Mouse (Mus musculus) midbrain, embryonic 15.5 days (tissue): ENCODE measurements around the gene Krt8. TPM values are rescaled to one million over a fixed set of nuclear protein-coding genes. Genes with fewer than 3 reads are reported as not detected.

Experiments
- ATAC-seq: fragments of 200-750 bp; cut with Nextera tagmentation; replicated peaks from 2 replicates; pipeline ENCODE4 v1.8.0; 2017; ENCODE audit warnings: moderate TSS enrichment
- H3K27ac ChIP-seq: fragments of 300-500 bp; sonication (generic); 2 replicates; pipeline ENCODE4 v1.5.1; 2015; ENCODE audit warnings: mild to moderate bottlenecking, inconsistent platforms
- H3K27me3 ChIP-seq: fragments of 300-500 bp; sonication (generic); replicated peaks from 2 replicates; pipeline ENCODE4 v1.6.1; 2015; ENCODE audit warnings: inconsistent platforms
- H3K36me3 ChIP-seq: fragments of 300-500 bp; sonication (generic); replicated peaks from 2 replicates; pipeline ENCODE4 v1.6.1; 2015; ENCODE audit warnings: inconsistent platforms
- H3K4me1 ChIP-seq: fragments of 300-500 bp; sonication (generic); 2 replicates; pipeline ENCODE4 v1.6.1; 2015; ENCODE audit warnings: inconsistent platforms
- H3K4me2 ChIP-seq: fragments of 300-500 bp; sonication (generic); 2 replicates; pipeline ENCODE4 v1.6.1; 2015; ENCODE audit warnings: inconsistent platforms, mild to moderate bottlenecking, moderate library complexity
- H3K4me3 ChIP-seq: fragments of 300-500 bp; sonication (generic); 2 replicates; pipeline ENCODE4 v1.5.1; 2015; ENCODE audit warnings: mild to moderate bottlenecking, inconsistent platforms
- H3K9ac ChIP-seq: fragments of 300-500 bp; sonication (generic); 2 replicates; pipeline ENCODE4 v1.6.1; 2015; ENCODE audit warnings: mild to moderate bottlenecking, inconsistent platforms
- H3K9me3 ChIP-seq: fragments of 300-500 bp; sonication (generic); 2 replicates; pipeline ENCODE4 v1.6.1; 2016; ENCODE audit warnings: inconsistent platforms
- WGBS: fragments of 180-500 bp; shearing (Covaris S2); methylation state at CpG from one replicate; pipeline ENCODE4 v1.1.7; 2015; ENCODE audit warnings: mixed read lengths; 5-methylcytosine and 5-hydroxymethylcytosine counted together
- polyA plus RNA-seq: library from polyadenylated mRNA; unstranded; fragments of >200 nt; fragmentation: Nextera tagmentation; extraction: Ambion mirVana; gene quantifications from 2 replicates; pipeline ENCODE4 v1.2.1, GENCODE M21; 2015

The Krt8 gene
- polyA plus RNA-seq, 1 experiment from 2014 or later, result 2.0 TPM

- no peak overlapping the region for H3K9ac ChIP-seq
- ATAC-seq, result no peak
- H3K4me1 ChIP-seq, result peaks cover 12% of the 10 kb centered on the region
- 66% methylated on average over 8 of the region's 8 CpGs for WGBS
- no peaks in the 10 kb centered on the region for H3K36me3 ChIP-seq
- H3K9me3 ChIP-seq, result no peaks in the 10 kb centered on the region
- H3K4me2 ChIP-seq, result no peak overlapping the region
- H3K27ac ChIP-seq, result no peak overlapping the region
- H3K27me3 ChIP-seq, result peaks cover 34% of the 10 kb centered on the region
- H3K4me3 ChIP-seq, result no peak overlapping the region
Observed at GRCm38 (mm10) chr15:102023888-102024287, 19.6 kb upstream of the Krt8 start.

GRCm38 (mm10) chr15:102022481-102022880 lies 18.2 kb upstream of the Krt8 start:
- Histone ChIP-seq H3K36me3 (no peaks in the 10 kb centered on the region), H3K4me1 (peaks cover 8% of the 10 kb centered on the region), H3K9me3 (no peaks in the 10 kb centered on the region), H3K9ac (no peak overlapping the region), H3K4me3 (no peak overlapping the region), H3K27me3 (peaks cover 23% of the 10 kb centered on the region), H3K27ac (no peak overlapping the region), H3K4me2 (no peak overlapping the region)
- no peak for ATAC-seq
- WGBS, result 31% methylated on average over 8 of the region's 8 CpGs

- Histone ChIP-seq H3K36me3 (no peaks in the 10 kb centered on the region), H3K27ac (no peak overlapping the region), H3K4me2 (no peak overlapping the region), H3K27me3 (no peaks in the 10 kb centered on the region), H3K9ac (no peak overlapping the region), H3K9me3 (no peaks in the 10 kb centered on the region), H3K4me3 (no peak overlapping the region), H3K4me1 (peaks cover 5% of the 10 kb centered on the region; the same call in 1 of the 2 replicates)
- WGBS, result 31% methylated on average over 7 of the region's 7 CpGs
- ATAC-seq, result no peak
Observed at GRCm38 (mm10) chr15:102017918-102018463, 13.7 kb upstream of the Krt8 start.

- no peaks in the 10 kb centered on the region for H3K27me3 ChIP-seq
- peaks cover 5% of the 10 kb centered on the region; the same call in 1 of the 2 replicates for H3K4me1 ChIP-seq
- H3K9ac ChIP-seq, result no peak overlapping the region
- H3K9me3 ChIP-seq, result no peaks in the 10 kb centered on the region
- no peak overlapping the region for H3K4me2 ChIP-seq
- no peak overlapping the region for H3K4me3 ChIP-seq
- H3K27ac ChIP-seq, result no peak overlapping the region
- no peak for ATAC-seq
- H3K36me3 ChIP-seq, result no peaks in the 10 kb centered on the region
- 28% methylated on average over 7 of the region's 7 CpGs for WGBS
Observed at GRCm38 (mm10) chr15:102016787-102017186, 12.5 kb upstream of the Krt8 start.

- no peak for ATAC-seq
- H3K27ac ChIP-seq, result no peak overlapping the region
- H3K9me3 ChIP-seq, result no peaks in the 10 kb centered on the region
- H3K4me2 ChIP-seq, result no peak overlapping the region
- peaks cover 5% of the 10 kb centered on the region; the same call in 1 of the 2 replicates for H3K4me1 ChIP-seq
- H3K4me3 ChIP-seq, result no peak overlapping the region
- no peaks in the 10 kb centered on the region for H3K36me3 ChIP-seq
- H3K27me3 ChIP-seq, result no peaks in the 10 kb centered on the region
- WGBS, result 48% methylated on average over 3 of the region's 3 CpGs
- no peak overlapping the region for H3K9ac ChIP-seq
Observed at GRCm38 (mm10) chr15:102016096-102016495, 11.8 kb upstream of the Krt8 start.

- Histone ChIP-seq H3K36me3 (no peaks in the 10 kb centered on the region), H3K4me1 (peaks cover 5% of the 10 kb centered on the region; the same call in 1 of the 2 replicates), H3K27me3 (no peaks in the 10 kb centered on the region), H3K4me2 (no peak overlapping the region), H3K27ac (no peak overlapping the region), H3K9ac (no peak overlapping the region), H3K4me3 (no peak overlapping the region), H3K9me3 (no peaks in the 10 kb centered on the region)
- ATAC-seq, result no peak
- WGBS, result 68% methylated on average over 3 of the region's 4 CpGs
Observed at GRCm38 (mm10) chr15:102014848-102015247, 10.6 kb upstream of the Krt8 start.

- Histone ChIP-seq H3K4me1 (peaks cover 5% of the 10 kb centered on the region; the same call in 1 of the 2 replicates), H3K9ac (no peak overlapping the region), H3K27ac (no peak overlapping the region), H3K9me3 (no peaks in the 10 kb centered on the region), H3K36me3 (no peaks in the 10 kb centered on the region), H3K4me2 (no peak overlapping the region), H3K4me3 (no peak overlapping the region), H3K27me3 (no peaks in the 10 kb centered on the region)
- ATAC-seq, result 0 out of 2 replicates have a peak, but pooled peaks have one; percentile 39
- WGBS, result 46% methylated on average over 3 of the region's 3 CpGs
Observed at GRCm38 (mm10) chr15:102013651-102014050, 9.4 kb upstream of the Krt8 start.

- peaks cover 5% of the 10 kb centered on the region; the same call in 1 of the 2 replicates for H3K4me1 ChIP-seq
- no peaks in the 10 kb centered on the region for H3K27me3 ChIP-seq
- no peak overlapping the region for H3K27ac ChIP-seq
- no peak for ATAC-seq
- WGBS, result 55% methylated on average over 4 of the region's 4 CpGs
- H3K36me3 ChIP-seq, result no peaks in the 10 kb centered on the region
- no peak overlapping the region for H3K9ac ChIP-seq
- no peak overlapping the region for H3K4me2 ChIP-seq
- no peak overlapping the region for H3K4me3 ChIP-seq
- H3K9me3 ChIP-seq, result no peaks in the 10 kb centered on the region
Observed at GRCm38 (mm10) chr15:102012260-102012765, 8.0 kb upstream of the Krt8 start.

GRCm38 (mm10) chr15:102010569-102011245 lies 6.4 kb upstream of the Krt8 start:
- 81% methylated on average over 3 of the region's 3 CpGs for WGBS
- Histone ChIP-seq H3K4me3 (no peak overlapping the region), H3K27ac (no peak overlapping the region), H3K4me2 (no peak overlapping the region), H3K9ac (no peak overlapping the region), H3K36me3 (no peaks in the 10 kb centered on the region), H3K4me1 (peaks cover 5% of the 10 kb centered on the region; the same call in 1 of the 2 replicates), H3K9me3 (no peaks in the 10 kb centered on the region), H3K27me3 (peaks cover 11% of the 10 kb centered on the region; the same call in 1 of the 2 replicates)
- no peak for ATAC-seq

GRCm38 (mm10) chr15:102007097-102008069 lies 3.1 kb upstream of the Krt8 start:
- H3K27ac ChIP-seq, result no peak overlapping the region
- H3K36me3 ChIP-seq, result no peaks in the 10 kb centered on the region
- no peaks in the 10 kb centered on the region for H3K9me3 ChIP-seq
- H3K4me2 ChIP-seq, result no peak overlapping the region
- H3K4me1 ChIP-seq, result peaks cover 8% of the 10 kb centered on the region
- peaks cover 45% of the 10 kb centered on the region for H3K27me3 ChIP-seq
- no peak overlapping the region for H3K4me3 ChIP-seq
- 45% methylated on average over 12 of the region's 12 CpGs for WGBS
- H3K9ac ChIP-seq, result no peak overlapping the region
- no peak for ATAC-seq

- Histone ChIP-seq H3K4me1 (peaks cover 8% of the 10 kb centered on the region), H3K36me3 (no peaks in the 10 kb centered on the region), H3K4me3 (no peak overlapping the region), H3K9me3 (no peaks in the 10 kb centered on the region), H3K27ac (no peak overlapping the region), H3K9ac (no peak overlapping the region), H3K4me2 (no peak overlapping the region), H3K27me3 (peaks cover 52% of the 10 kb centered on the region)
- ATAC-seq, result no peak
- WGBS, result 45% methylated on average over 11 of the region's 11 CpGs
Observed at GRCm38 (mm10) chr15:102006317-102006716, 2.0 kb upstream of the Krt8 start.

GRCm38 (mm10) chr15:102005290-102005689 lies 1.0 kb upstream of the Krt8 start:
- Histone ChIP-seq H3K27ac (no peak overlapping the region), H3K27me3 (peaks cover 62% of the 10 kb centered on the region), H3K9ac (no peak overlapping the region), H3K4me3 (no peak overlapping the region), H3K36me3 (no peaks in the 10 kb centered on the region), H3K4me1 (peaks cover 8% of the 10 kb centered on the region), H3K9me3 (no peaks in the 10 kb centered on the region), H3K4me2 (no peak overlapping the region)
- WGBS, result 35% methylated on average over 4 of the region's 4 CpGs
- no peak for ATAC-seq
